Mouse (Mus musculus): ENCODE data around the gene Gpr158.

Gpr158 gene

DNA sequence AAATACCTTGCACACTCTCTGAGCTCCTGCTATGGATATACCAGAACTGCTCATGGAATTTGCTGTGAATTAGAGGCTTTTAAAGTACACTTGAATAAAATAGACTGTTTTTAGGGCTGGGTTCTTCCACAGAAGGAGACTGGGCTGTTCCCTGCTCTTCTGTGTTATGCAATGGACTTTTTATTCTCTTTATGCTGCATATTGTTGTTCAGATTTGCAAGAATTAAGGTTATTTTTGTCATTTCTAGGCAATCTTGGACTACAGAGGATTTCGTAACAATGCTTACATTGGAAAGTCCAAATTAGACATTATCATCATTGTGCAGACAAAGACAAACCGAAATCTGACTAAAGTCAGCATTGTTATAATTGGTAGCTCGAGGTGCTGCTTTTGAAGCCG is 298.4 kb downstream of the Gpr158 start:
- DNase-seq: no peak

DNA sequence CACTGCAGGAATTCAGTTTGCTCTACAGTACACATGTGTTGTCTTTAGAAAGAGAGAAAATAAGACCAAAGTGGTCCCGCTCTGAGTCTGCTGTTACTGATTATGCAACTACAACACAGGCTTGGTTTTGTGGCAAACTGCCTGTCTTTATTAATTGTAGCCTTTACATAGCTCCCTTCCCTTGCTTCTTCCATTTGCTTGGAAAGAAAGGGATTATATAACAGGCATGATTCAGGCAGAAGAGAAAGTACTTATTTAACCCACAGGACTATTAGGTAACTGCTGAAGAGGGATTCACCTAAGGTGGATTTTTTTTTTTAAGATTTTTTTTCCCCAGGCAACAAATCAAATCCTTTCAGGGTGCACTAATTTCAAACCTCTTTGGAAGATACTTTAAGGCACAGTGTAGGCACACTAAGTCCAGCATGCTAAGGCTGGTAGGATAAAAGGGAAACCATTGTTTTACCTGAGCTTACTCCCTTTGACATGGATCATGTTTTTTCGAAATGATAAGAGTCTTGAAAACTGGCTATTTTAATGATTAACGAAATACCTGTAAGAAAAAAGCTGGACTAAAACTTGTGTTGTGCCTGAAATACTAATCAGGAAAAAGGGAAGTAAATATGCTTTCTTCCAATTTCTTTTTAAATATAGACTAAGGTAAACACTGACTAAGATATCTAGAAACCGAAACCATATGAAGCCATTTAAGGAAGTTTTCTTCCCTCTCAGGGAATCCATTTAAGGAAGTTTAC is 308.9 kb downstream of the Gpr158 start:
- DNase-seq: no peak

- DNase-seq: no peak
Observed at GRCm38 (mm10) chr2:21676839-21677123, 309.4 kb downstream of the Gpr158 start.

DNA sequence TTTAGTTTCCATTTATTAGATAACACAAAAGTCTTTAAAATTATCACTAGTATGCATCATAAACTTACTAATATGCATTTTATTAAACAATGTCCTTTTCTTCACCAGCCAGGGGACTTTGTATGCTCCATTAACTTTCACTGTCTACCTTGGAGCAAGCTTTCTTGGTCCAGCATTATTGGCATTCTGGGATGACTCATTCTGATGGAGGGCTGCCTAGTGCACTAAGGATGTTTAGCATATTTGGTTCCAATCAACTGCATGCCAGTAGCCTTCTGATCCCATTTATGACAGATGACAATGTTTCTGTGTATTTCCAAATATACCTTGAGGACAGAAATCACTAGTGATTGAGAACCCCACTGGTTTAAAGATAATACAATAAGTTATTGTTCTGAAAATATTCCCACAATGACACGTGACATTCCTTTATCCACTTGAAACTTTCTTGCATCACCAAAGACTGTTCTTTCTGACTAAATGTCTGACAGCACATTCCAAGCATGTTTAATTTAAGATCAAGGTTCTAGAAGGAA is 313.5 kb downstream of the Gpr158 start:
- no peak for DNase-seq

DNA sequence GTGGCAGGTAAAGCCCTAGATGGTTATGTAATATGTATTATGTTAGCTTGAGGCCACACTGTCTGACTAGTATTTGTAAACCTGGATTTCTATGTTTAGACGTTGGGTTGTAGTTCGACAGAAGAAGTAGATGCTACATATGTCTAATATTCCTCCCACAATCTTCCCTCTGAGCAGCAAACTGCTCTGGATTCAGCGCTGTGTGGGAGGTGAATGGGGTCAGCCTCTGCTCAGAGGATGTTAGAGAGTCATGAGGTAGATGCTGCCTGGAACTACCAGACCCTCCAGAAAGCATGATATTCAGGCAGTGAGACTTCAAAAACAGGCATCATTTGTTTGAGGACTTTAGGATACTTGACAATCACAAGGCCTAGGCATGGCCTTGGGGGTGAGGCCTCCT is 317.4 kb downstream of the Gpr158 start:
- no peak for DNase-seq

- DNase-seq: no peak
Observed at GRCm38 (mm10) chr2:21693128-21693527, 325.8 kb downstream of the Gpr158 start.

- no peak for DNase-seq
Observed at GRCm38 (mm10) chr2:21693807-21694594, 326.7 kb downstream of the Gpr158 start.

DNA sequence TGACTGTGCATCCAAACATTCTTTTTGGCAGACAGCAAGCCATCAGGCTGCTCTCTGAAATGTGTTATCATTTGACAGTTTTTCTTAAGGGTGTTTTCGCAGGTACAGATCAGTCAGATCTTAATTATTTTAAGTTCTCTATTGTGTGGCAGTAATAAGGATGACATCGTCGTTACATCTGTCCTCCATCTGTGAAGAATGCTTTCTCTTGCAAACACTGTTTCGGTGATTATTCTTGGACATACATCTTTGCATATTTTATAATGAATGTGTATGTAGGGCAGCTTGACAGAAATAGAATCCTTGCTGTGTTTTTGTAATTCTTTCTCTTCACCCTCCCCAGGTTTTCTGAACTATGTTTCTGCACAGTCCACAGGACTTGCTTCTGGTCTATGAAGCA is 360.7 kb downstream of the Gpr158 start:
- no peak for DNase-seq

DNA sequence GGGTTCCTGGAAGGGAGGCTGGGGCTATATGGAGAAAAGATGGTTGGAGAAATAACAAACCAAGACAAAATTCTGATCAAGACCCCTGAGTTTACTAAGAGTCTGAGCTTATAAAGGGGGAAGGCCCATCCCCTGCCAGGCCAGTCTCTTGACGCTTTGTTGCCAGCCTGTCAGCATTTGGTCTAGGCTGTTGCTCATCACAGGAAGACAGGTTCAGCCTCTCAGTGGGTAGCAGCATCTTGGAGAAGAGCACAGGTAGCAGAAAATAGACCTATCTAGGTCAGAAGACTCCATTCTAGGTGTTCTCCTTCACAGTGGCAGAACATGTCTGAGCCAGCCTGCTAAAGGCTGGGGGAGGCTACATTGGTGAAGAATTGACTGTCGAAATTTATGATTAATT is 416.4 kb downstream of the Gpr158 start:
- DNase-seq: no peak

DNA sequence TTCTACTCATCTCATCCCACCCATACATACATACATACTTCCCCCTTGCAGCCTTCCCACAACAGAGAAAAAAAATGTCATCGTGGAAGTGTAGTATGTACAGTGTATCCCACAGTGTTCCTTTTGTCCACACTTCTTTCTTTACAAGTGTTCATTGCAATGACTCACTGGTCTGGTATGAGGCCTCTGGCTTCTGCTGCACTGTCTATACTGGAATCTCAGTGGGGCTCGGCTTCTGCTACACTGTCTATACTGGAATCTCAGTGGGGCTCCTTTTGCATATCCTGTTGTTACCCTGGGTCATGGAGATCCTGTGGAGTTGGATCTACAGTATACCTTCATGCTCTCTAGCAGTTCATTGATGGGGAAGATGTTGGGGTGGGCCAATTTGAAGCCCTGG is 425.8 kb downstream of the Gpr158 start:
- DNase-seq: no peak

- DNase-seq: no peak
Observed at GRCm38 (mm10) chr2:21799616-21800015, 432.3 kb downstream of the Gpr158 start.

DNA sequence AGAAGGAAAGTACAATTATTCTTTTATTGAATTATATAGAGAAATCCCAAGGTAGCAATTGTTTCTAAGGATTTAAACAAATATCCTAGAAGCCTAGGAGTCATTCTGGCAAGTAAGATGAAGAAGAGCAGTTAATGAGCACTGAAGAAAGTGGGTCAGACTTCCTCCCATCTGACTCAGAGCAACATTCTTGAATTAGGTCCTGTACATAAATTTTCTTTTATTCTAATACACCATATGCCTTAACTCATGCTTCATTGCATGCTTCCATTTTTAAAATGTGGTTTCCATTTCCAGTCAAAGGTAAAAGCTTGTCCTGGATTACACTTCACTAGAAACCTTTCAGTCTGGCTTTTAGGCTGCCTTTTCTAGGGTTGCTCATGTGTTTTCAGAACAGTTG is 432.7 kb downstream of the Gpr158 start:
- DNase-seq: no peak

- DNase-seq: no peak
Observed at GRCm38 (mm10) chr2:21808510-21808909, 441.2 kb downstream of the Gpr158 start.

- no peak for DNase-seq
Observed at GRCm38 (mm10) chr2:21810431-21810830, 443.1 kb downstream of the Gpr158 start.

GRCm38 (mm10) chr2:21864061-21864460 is 496.7 kb downstream of the Gpr158 start:
- DNase-seq: no peak
